Mouse (Mus musculus) heart, embryonic 13.5 days (tissue): ENCODE measurements around the gene Olfr600. TPM values are rescaled to one million over a fixed set of nuclear protein-coding genes. Genes with fewer than 3 reads are reported as not detected.
"Not testable (repeated sequence)": the region's sequence is repeated elsewhere in the genome, so short reads cannot be mapped to it uniquely, and the experiment has no call there.

ENCODE experiments used
- ATAC-seq: fragments of 200-750 bp; cut with Nextera tagmentation; 2 replicates; pipeline ENCODE4 v1.8.0; 2017; ENCODE audit warnings: moderate TSS enrichment; ENCODE audit not compliant: insufficient number of reproducible peaks, low FRiP score, low TSS enrichment; ENCODE audit errors: extremely low read depth
- H3K27ac ChIP-seq: fragments of 300-500 bp; sonication (generic); replicated peaks from 2 replicates; pipeline ENCODE4 v1.5.1; 2015; ENCODE audit warnings: moderate library complexity, mild to moderate bottlenecking, inconsistent platforms
- H3K27me3 ChIP-seq: fragments of 300-500 bp; sonication (generic); replicated peaks from 2 replicates; pipeline ENCODE4 v1.6.1; 2015; ENCODE audit warnings: mild to moderate bottlenecking, inconsistent platforms
- H3K36me3 ChIP-seq: fragments of 300-500 bp; sonication (generic); 2 replicates; pipeline ENCODE4 v1.6.1; 2015; ENCODE audit warnings: mild to moderate bottlenecking, inconsistent platforms
- H3K4me1 ChIP-seq: fragments of 300-500 bp; sonication (generic); 2 replicates; pipeline ENCODE4 v1.6.1; 2015; ENCODE audit warnings: inconsistent platforms
- H3K4me2 ChIP-seq: fragments of 300-500 bp; sonication (generic); 2 replicates; pipeline ENCODE4 v1.6.1; 2015; ENCODE audit warnings: inconsistent platforms, mild to moderate bottlenecking, moderate library complexity
- H3K4me3 ChIP-seq: fragments of 300-500 bp; sonication (generic); 2 replicates; pipeline ENCODE4 v1.5.1; 2015; ENCODE audit warnings: moderate library complexity, mild to moderate bottlenecking, inconsistent platforms
- H3K9ac ChIP-seq: fragments of 300-500 bp; sonication (generic); 2 replicates; pipeline ENCODE4 v1.6.1; 2015; ENCODE audit warnings: inconsistent platforms, mild to moderate bottlenecking, moderate library complexity
- H3K9me3 ChIP-seq: fragments of 300-500 bp; sonication (generic); 2 replicates; pipeline ENCODE4 v1.6.1; 2016; ENCODE audit warnings: inconsistent platforms
- WGBS: fragments of 180-500 bp; shearing (Covaris S2); methylation state at CpG from one replicate; pipeline ENCODE4 v1.1.7; 2015; ENCODE audit warnings: mixed read lengths; 5-methylcytosine and 5-hydroxymethylcytosine counted together
- polyA plus RNA-seq: library from polyadenylated mRNA; unstranded; fragments of >200 nt; fragmentation: Nextera tagmentation; extraction: Ambion mirVana; gene quantifications from 2 replicates; pipeline ENCODE4 v1.2.1, GENCODE M21; 2015

Olfr600 gene
- not detected in 2 replicates for polyA plus RNA-seq

DNA sequence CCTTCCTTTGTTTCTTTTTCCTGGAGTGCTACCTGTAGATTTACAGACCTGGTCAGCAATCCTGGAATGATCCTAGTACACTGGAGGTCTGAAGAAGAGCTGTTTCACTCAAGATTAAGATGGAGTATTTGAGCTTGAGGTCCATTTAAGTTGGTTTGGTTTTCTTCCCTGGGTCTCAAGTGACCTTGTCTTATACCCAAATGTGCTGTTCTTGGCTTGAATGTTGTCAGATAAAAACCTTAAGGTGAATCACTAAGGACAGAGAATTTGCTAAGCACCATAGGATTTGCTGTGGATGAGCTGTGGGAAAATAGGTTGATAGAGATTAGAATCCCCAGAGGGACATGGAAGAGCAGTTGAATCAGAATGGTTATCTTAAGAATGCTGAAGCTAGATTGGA lies at the start of gene Olfr600:
Olfr600 (minus strand) TSS at position 101 of the 400 bp plus-strand sequence.
- Histone ChIP-seq H3K27ac (no peak within 1 kb of the TSS), H3K4me2 (no peak within 1 kb of the TSS), H3K9me3 (no peaks in the 10 kb centered on the region), H3K4me3 (no peak within 1 kb of the TSS), H3K27me3 (no peaks in the 10 kb centered on the region), H3K9ac (no peak within 1 kb of the TSS), H3K4me1 (no peaks in the 10 kb centered on the region), H3K36me3 (no peaks in the 10 kb centered on the region)
- no peak for ATAC-seq

DNA sequence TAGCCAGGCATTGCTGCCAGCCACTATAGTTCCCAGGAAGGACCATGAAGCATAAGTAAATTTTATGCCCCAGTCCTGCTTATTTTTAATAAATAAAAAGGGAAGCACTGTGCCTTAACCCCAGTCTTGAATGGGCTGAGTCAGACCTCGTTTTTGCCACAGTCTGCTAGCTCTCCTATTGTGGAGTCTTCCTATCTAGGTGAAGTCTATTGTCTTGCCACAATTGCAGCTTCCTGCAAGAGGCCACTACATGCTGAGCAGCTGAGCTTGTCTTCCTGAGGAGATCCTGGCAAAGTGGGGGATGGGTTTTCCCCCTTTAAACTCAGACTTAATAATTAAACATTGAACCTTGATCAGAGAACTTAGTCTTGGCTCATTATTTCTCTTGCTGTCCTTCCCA lies 49.5 kb upstream of the Olfr600 start:
- H3K4me1 ChIP-seq = no peaks in the 10 kb centered on the region
- 0% methylated on average over 1 of the region's 1 CpGs for WGBS
- H3K4me3 ChIP-seq = no peak overlapping the region
- no peak for ATAC-seq
- no peak overlapping the region for H3K4me2 ChIP-seq
- H3K9me3 ChIP-seq = no peaks in the 10 kb centered on the region
- no peaks in the 10 kb centered on the region for H3K36me3 ChIP-seq
- H3K9ac ChIP-seq = no peak overlapping the region
- H3K27ac ChIP-seq = no peak overlapping the region
- H3K27me3 ChIP-seq = no peaks in the 10 kb centered on the region

DNA sequence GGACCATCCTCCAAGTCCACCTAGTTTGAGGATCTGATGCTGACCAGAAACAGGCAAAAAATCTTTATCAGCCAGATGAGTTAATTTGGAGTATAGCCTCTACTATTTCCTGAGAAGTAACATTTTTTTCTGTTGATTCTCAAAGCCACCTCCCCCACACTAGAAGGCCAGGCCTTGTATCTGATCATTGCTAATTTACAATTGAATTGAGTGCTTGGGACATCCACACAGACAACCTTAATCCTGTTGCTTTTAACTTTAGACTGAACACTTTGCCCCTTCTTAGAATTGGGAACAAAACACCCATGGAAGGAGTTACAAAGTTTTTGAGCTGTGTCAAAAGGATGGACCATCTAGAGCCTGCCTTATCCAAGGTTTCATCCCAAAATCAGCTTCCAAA lies 48.3 kb upstream of the Olfr600 start:
- no peak overlapping the region for H3K4me3 ChIP-seq
- H3K27me3 ChIP-seq = no peaks in the 10 kb centered on the region
- ATAC-seq = no peak
- no peaks in the 10 kb centered on the region for H3K36me3 ChIP-seq
- H3K27ac ChIP-seq = no peak overlapping the region
- H3K9ac ChIP-seq = no peak overlapping the region
- no peaks in the 10 kb centered on the region for H3K4me1 ChIP-seq
- no peaks in the 10 kb centered on the region for H3K9me3 ChIP-seq
- H3K4me2 ChIP-seq = no peak overlapping the region

DNA sequence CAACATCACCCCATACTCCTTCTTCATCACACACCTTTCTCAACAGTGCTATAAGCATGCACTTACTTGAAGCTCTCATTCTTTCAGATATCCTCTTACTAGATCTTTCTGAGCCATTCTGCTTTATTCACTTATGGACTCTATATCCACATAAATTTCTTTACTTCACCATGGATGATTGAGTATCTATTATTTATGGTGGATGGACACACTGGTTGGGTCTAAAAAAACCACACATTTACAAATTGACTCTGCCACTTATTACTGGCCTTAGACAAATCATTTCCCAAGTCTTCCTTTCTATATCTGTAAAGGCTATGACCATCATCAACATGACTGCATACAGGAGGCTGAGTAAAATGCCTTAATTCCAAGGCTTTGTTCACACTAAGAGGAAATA lies 36.6 kb upstream of the Olfr600 start, which contains the start of gene Olfr603:
Olfr603 (minus strand) TSS at position 101 of the 400 bp plus-strand sequence.
- Histone ChIP-seq H3K4me1 (no peaks in the 10 kb centered on the region), H3K4me3 (no peak within 1 kb of the TSS), H3K9me3 (no peaks in the 10 kb centered on the region), H3K27me3 (no peaks in the 10 kb centered on the region), H3K36me3 (no peaks in the 10 kb centered on the region), H3K4me2 (no peak within 1 kb of the TSS), H3K27ac (no peak within 1 kb of the TSS), H3K9ac (no peak within 1 kb of the TSS)
- no peak for ATAC-seq

DNA sequence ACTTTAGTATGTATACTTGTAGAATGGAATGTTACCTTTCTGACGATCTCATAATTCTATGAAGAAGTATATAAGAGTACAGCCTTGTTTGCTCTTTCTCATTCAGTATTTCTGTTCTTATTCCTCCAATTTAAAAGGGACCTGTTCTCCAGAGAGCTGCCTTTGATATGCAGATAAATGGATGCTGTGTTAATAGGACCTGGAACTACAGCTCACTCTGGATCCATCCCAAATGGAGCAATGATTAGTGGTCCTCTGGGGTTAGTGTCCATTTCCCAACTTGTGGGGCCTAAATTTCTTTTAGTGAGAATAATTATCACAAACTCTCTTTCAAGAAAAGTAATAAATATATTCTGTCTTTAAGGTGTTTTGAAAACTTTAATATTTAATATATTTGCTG lies 13.1 kb upstream of the Olfr600 start, which contains the start of gene Olfr601:
Olfr601 (minus strand) TSS at position 101 of the 400 bp plus-strand sequence.
- H3K36me3 ChIP-seq = no peaks in the 10 kb centered on the region
- no peak within 1 kb of the TSS for H3K27ac ChIP-seq
- H3K27me3 ChIP-seq = no peaks in the 10 kb centered on the region
- no peak within 1 kb of the TSS for H3K9ac ChIP-seq
- ATAC-seq = no peak
- no peaks in the 10 kb centered on the region for H3K9me3 ChIP-seq
- no peak within 1 kb of the TSS for H3K4me2 ChIP-seq
- 80% methylated on average over 1 of the region's 1 CpGs for WGBS
- H3K4me3 ChIP-seq = no peak within 1 kb of the TSS
- H3K4me1 ChIP-seq = no peaks in the 10 kb centered on the region

DNA sequence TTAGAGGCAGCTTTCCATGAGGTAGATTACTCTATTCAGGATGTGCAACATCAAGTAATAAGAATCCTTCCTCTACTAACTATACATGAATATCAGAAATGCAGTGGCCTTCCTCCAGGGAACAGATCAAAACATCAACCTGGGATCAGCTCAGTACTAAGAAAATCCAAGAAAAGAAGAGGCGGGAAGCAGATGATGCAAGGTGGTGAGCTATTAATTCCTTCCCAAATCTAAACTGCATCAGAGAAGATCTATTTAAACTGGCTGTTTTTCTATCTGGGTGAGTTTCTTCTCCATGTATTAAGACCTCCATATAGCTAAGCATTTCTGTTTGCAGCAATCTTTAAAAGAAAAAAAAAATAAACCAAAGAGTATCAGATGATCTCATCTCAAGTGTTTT lies 13.9 kb downstream of the Olfr600 start, which contains the start of gene Olfr599:
Olfr599 (plus strand) TSS at position 301 of the 400 bp plus-strand sequence.
- Histone ChIP-seq H3K4me2 (no peak within 1 kb of the TSS), H3K4me3 (no peak within 1 kb of the TSS), H3K9ac (no peak within 1 kb of the TSS), H3K4me1 (no peaks in the 10 kb centered on the region), H3K27ac (no peak within 1 kb of the TSS), H3K36me3 (no peaks in the 10 kb centered on the region), H3K9me3 (no peaks in the 10 kb centered on the region), H3K27me3 (no peaks in the 10 kb centered on the region)
- WGBS = 83% methylated on average over 1 of the region's 1 CpGs
- no peak; the same call in 1 of the 2 replicates for ATAC-seq

DNA sequence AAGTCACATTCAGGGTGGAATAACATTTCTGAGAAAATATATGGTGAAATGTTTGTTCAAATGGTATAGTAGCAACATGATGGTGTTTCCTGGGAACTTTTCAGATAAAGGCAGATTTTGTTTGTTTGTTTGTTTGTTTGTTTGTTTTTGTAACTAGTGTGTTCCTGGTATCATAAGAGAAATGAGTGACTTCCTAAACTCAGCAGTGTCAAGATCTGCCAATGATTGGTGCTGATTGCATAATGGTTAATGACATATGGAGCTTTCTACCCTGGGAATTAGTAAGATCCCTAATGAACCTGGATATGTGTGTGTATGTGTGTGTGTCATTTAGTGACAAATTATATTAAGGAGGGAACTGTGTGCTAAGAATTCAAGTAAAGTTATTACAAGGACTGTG lies 26.2 kb downstream of the Olfr600 start, which contains the start of gene Olfr598:
Olfr598 (plus strand) TSS at position 301 of the 400 bp plus-strand sequence.
- Histone ChIP-seq H3K27ac (no peak within 1 kb of the TSS), H3K9ac (no peak within 1 kb of the TSS), H3K36me3 (no peaks in the 10 kb centered on the region), H3K4me3 (no peak within 1 kb of the TSS), H3K9me3 (no peaks in the 10 kb centered on the region), H3K4me2 (no peak within 1 kb of the TSS), H3K4me1 (no peaks in the 10 kb centered on the region), H3K27me3 (no peaks in the 10 kb centered on the region)
- ATAC-seq = no peak

DNA sequence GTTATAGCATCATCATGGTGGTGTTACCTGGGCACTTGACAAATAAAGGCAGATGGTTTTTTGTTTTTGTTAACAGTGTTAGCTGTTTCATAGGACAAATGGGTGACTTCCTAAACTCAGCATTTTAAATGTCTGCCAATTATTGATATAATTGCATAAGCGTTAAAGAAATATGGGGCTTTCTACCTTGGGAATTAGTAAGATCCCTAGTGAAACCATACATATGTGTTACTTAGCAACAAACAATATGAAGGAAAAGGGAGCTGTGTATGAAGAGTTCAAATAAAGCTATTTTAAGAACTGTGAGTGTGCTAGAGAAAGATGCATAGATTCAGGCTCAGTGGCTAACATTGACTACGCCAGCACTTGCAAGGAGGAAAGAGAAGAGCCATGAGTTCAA lies 33.5 kb downstream of the Olfr600 start, which contains the start of gene Olfr597:
Olfr597 (plus strand) TSS at position 301 of the 400 bp plus-strand sequence.
- H3K4me3 ChIP-seq, H3K9me3 ChIP-seq, ATAC-seq, H3K27me3 ChIP-seq, H3K36me3 ChIP-seq, H3K27ac ChIP-seq, H3K9ac ChIP-seq, H3K4me1 ChIP-seq, H3K4me2 ChIP-seq: not testable (repeated sequence)
- WGBS = 76% methylated on average over 2 of the region's 2 CpGs

DNA sequence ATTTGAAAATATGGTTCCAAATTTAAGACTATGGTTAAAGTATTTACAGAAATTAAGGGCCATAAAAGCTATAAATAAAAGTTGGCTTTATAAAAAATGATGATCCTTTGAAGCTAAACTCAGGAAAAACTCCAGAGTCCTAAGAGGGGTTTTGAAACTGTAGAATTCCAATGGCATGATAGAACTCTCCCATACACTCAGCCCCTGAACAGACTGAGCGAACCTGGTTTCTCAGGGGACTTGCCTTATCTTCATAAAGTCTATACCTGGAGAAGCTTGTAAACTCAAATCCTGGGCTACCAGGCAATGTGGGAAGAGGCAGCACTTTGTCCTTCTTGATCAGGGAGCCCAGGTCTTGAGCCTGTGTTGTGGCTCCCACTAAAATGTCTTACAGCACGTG lies 44.1 kb downstream of the Olfr600 start, which contains the start of gene Olfr596:
Olfr596 (plus strand) TSS at position 301 of the 400 bp plus-strand sequence.
- not testable (repeated sequence) for H3K4me1 ChIP-seq, H3K9ac ChIP-seq, H3K9me3 ChIP-seq, H3K36me3 ChIP-seq, H3K4me2 ChIP-seq, H3K27me3 ChIP-seq, H3K27ac ChIP-seq, ATAC-seq, H3K4me3 ChIP-seq
- WGBS = 79% methylated on average over 2 of the region's 2 CpGs

Other genes starting within 250 kb of the Olfr600 start
- not detected in 2 replicates for gene Olfr586, start 224.0 kb downstream of the Olfr600 start, polyA plus RNA-seq
- gene Olfr588-ps1, start 208.8 kb downstream of the Olfr600 start, polyA plus RNA-seq = not detected in 2 replicates
- not detected in 2 replicates for gene Olfr589, start 193.3 kb downstream of the Olfr600 start, polyA plus RNA-seq
- gene Olfr591, start 171.3 kb downstream of the Olfr600 start, polyA plus RNA-seq = not detected in 2 replicates
- gene Olfr592, start 164.9 kb downstream of the Olfr600 start, polyA plus RNA-seq = not detected in 2 replicates
- not detected in 2 replicates for gene Olfr593, start 137.8 kb downstream of the Olfr600 start, polyA plus RNA-seq
- not detected in 2 replicates for gene Olfr594, start 132.7 kb downstream of the Olfr600 start, polyA plus RNA-seq
- gene Usp17ld, start 97.2 kb downstream of the Olfr600 start, polyA plus RNA-seq = not detected in 2 replicates
- not detected in 2 replicates for gene Olfr596, start 44.0 kb downstream of the Olfr600 start, polyA plus RNA-seq
- not detected in 2 replicates for gene Olfr597, start 33.4 kb downstream of the Olfr600 start, polyA plus RNA-seq
- gene Olfr598, start 26.1 kb downstream of the Olfr600 start, polyA plus RNA-seq = not detected in 2 replicates
- gene Olfr599, start 13.8 kb downstream of the Olfr600 start, polyA plus RNA-seq = not detected in 2 replicates
- gene Olfr601, start 13.0 kb upstream of the Olfr600 start, polyA plus RNA-seq = not detected in 2 replicates
- not detected in 2 replicates for gene Olfr603, start 36.5 kb upstream of the Olfr600 start, polyA plus RNA-seq
- not detected in 2 replicates for gene Usp17lc, start 65.4 kb upstream of the Olfr600 start, polyA plus RNA-seq
- not detected in 2 replicates for gene Olfr605, start 95.8 kb upstream of the Olfr600 start, polyA plus RNA-seq
- not detected in 2 replicates for gene Olfr606, start 99.4 kb upstream of the Olfr600 start, polyA plus RNA-seq
- 0.17 and 0.21 TPM in 2 replicates for gene Olfr607, start 114.5 kb upstream of the Olfr600 start, polyA plus RNA-seq
- gene Olfr608, start 120.2 kb upstream of the Olfr600 start, polyA plus RNA-seq = 0.16 and 0.19 TPM in 2 replicates
- gene Olfr609, start 148.4 kb upstream of the Olfr600 start, polyA plus RNA-seq = not detected in 2 replicates
- gene Olfr610, start 162.5 kb upstream of the Olfr600 start, polyA plus RNA-seq = not detected in 2 replicates
- gene Olfr611, start 171.2 kb upstream of the Olfr600 start, polyA plus RNA-seq = not detected in 2 replicates
- gene Olfr612, start 193.0 kb upstream of the Olfr600 start, polyA plus RNA-seq = not detected in 2 replicates
- not detected in 2 replicates for gene Olfr613, start 198.4 kb upstream of the Olfr600 start, polyA plus RNA-seq
- not detected in 2 replicates for gene Olfr615, start 206.4 kb upstream of the Olfr600 start, polyA plus RNA-seq
- not detected in 2 replicates for gene Olfr616, start 219.5 kb upstream of the Olfr600 start, polyA plus RNA-seq
- not detected in 2 replicates for gene Olfr617, start 223.4 kb upstream of the Olfr600 start, polyA plus RNA-seq
- gene Olfr618, start 240.4 kb upstream of the Olfr600 start, polyA plus RNA-seq = not detected in 2 replicates